Mouse (Mus musculus): ENCODE measurements around the gene Epx. TPM values are rescaled to one million over a fixed set of nuclear protein-coding genes. Genes with fewer than 3 reads are reported as not detected.

Epx gene
- polyA plus RNA-seq, 1 experiment from 2014 or later = 0.15 TPM

DNA sequence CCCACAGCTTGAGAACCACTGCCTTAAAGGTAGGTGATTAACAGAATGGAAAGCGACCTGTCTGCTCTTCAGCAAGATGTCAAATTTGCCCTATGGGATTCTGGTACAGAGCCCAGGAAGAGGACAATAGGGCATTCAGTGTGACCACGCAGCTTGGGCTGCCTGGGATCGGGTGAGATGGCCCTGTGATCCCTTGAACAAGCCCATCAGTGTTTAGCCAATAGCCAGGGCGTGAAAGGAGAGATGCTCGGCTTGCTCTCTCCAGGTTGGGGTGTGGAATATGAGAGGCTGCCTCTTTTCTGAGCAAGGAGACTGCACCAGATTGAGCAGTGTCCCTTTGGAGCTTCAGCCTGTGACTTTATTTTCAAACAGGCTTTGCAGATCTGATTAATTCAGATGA lies 53.8 kb downstream of the Epx start:
- Histone ChIP-seq H3K27me3 (peaks cover 6% of the 10 kb centered on the region; the same call in 1 of the 2 replicates), H3K9me3 (replicated peaks) (no peaks in the 10 kb centered on the region), H3K4me2 (replicated peaks) (no peak overlapping the region), H3K4me1 (peaks cover 11% of the 10 kb centered on the region), H3K36me3 (no peaks in the 10 kb centered on the region), H3K4me3 (no peak overlapping the region), H3K9ac (no peak overlapping the region), H3K27ac (no peak overlapping the region)
- ATAC-seq (ENCODE audit: low FRiP score) = no peak
- WGBS = 47% methylated on average over 5 of the region's 5 CpGs

DNA sequence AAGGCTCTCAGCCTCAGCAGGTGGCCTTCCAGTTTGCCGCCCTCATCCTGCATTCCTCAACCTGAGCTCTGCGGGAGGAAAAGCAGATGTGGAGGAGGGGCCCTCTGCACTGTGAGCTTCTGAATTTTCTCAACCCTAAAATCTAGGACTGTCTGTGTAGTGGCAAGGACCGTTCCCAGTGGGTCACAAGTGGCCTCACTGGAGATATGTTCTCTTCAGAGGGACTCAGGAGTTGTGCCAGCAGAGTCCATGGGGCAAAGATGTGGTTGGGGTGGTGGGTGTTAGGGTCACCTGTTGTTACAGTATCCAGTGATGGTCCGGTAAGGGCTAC lies 57.9 kb downstream of the Epx start:
- Histone ChIP-seq H3K4me2 (replicated peaks) (peak overlapping the region; percentile 66), H3K9ac (peak overlapping the region; percentile 60; the same call in 1 of the 2 replicates), H3K4me1 (peaks cover 16% of the 10 kb centered on the region), H3K27me3 (peaks cover 6% of the 10 kb centered on the region; the same call in 1 of the 2 replicates), H3K36me3 (no peaks in the 10 kb centered on the region), H3K4me3 (peak overlapping the region; percentile 37), H3K27ac (0 out of 2 replicates have a peak overlapping the region, but pooled peaks have one; percentile 18), H3K9me3 (replicated peaks) (no peaks in the 10 kb centered on the region)
- ATAC-seq (ENCODE audit: low FRiP score) = no peak; the same call in none of the 2 replicates
- WGBS = 34% methylated on average over 4 of the region's 4 CpGs

DNA sequence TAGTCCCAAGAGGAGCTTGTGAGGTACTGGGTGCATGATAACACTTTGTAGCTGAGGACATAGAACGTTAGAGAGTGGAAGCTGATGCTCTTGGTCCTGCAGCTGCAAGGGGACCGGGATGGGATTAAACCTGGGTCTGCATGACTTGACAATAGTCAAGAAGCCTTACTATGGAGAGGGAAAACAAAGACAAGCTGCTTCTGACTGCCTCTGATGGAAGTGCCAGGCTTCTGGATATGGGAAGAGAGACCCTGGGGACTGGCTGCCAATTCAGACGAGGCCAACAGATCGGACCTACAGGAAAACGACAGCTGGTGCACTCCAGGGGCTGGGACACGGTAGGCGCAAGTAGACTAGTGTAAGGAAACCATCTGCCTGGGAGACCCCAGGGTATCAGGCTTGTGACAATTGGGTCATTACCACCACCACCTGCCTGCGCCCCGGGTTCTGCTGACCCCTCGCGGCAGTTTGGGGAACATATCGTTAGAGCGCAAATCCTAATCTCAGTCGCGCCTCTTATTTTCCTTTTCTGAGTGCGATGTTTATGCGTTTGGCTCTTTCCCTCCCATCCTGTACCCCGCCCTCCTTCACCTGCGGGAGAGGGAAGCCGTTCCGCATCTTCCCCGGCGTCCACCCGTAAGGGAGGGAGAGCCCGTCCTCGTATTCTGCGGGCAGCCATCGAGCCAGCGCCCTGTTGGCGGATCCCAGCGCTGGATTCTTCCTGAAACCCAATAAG lies 58.5 kb downstream of the Epx start:
- peaks cover 16% of the 10 kb centered on the region for H3K4me1 ChIP-seq
- ATAC-seq (ENCODE audit: low FRiP score) = peak; percentile 94
- H3K9ac ChIP-seq = peak overlapping the region; percentile 60
- H3K4me2 ChIP-seq (replicated peaks) = peak overlapping the region; percentile 66
- peaks cover 6% of the 10 kb centered on the region; the same call in 1 of the 2 replicates for H3K27me3 ChIP-seq
- no peaks in the 10 kb centered on the region for H3K9me3 ChIP-seq (replicated peaks)
- H3K4me3 ChIP-seq = peak overlapping the region; percentile 37
- H3K36me3 ChIP-seq = no peaks in the 10 kb centered on the region
- 3% methylated on average over 31 of the region's 31 CpGs for WGBS
- peak overlapping the region; percentile 62 for H3K27ac ChIP-seq

DNA sequence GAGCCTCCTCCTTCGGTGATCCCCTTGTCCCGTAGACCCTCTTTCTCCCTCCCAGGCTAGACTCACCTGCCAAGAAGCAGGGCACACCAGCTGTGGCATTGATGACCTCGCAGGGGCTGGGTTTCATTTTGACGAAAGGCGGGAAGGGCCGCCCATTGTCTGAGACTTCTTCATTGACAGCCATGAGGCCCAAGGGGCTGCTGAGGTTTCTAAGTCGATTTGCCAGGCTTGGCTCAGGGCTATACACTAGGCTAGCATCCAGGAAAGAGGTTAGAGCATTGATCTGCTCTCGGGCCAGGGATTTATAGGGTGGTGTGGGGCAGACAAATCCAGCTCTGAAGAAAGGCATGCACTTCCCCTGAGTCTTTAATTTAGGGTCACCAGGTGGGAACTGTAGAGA lies 60.5 kb downstream of the Epx start:
- WGBS = 68% methylated on average over 8 of the region's 8 CpGs
- H3K9me3 ChIP-seq (replicated peaks) = no peaks in the 10 kb centered on the region
- H3K27ac ChIP-seq = no peak overlapping the region
- H3K4me3 ChIP-seq = no peak overlapping the region
- no peaks in the 10 kb centered on the region for H3K36me3 ChIP-seq
- H3K4me1 ChIP-seq = peaks cover 21% of the 10 kb centered on the region
- ATAC-seq (ENCODE audit: low FRiP score) = no peak
- no peak overlapping the region for H3K4me2 ChIP-seq (replicated peaks)
- H3K9ac ChIP-seq = no peak overlapping the region
- H3K27me3 ChIP-seq = peaks cover 6% of the 10 kb centered on the region; the same call in 1 of the 2 replicates

Other genes with a start within 250 kb of the Epx start
- 2.1 and 4.4 TPM in 2 replicates for gene Rnf43, start 212.8 kb downstream of the Epx start, polyA plus RNA-seq (2016; fragmentation: Nextera tagmentation; extraction: Ambion mirVana)
- 129 and 141 TPM in 2 replicates for gene Supt4a, start 138.0 kb downstream of the Epx start, polyA plus RNA-seq (2016; fragmentation: Nextera tagmentation; extraction: Ambion mirVana)
- 30.5 and 32.7 TPM in 2 replicates for gene Tspoap1, start 115.0 kb downstream of the Epx start, polyA plus RNA-seq (2016; fragmentation: Nextera tagmentation; extraction: Ambion mirVana)
- 1.7 and 2.3 TPM in 2 replicates for gene Mpo, start 82.0 kb downstream of the Epx start, polyA plus RNA-seq (2016; fragmentation: Nextera tagmentation; extraction: Ambion mirVana)
- 0.53 and 0.79 TPM in 2 replicates for gene Lpo, start 47.2 kb downstream of the Epx start, polyA plus RNA-seq (2016; fragmentation: Nextera tagmentation; extraction: Ambion mirVana)
- gene Mks1, start 22.3 kb downstream of the Epx start, polyA plus RNA-seq (2016; fragmentation: Nextera tagmentation; extraction: Ambion mirVana) = 15.9 and 19.5 TPM in 2 replicates
- gene Olfr462, start 16.7 kb upstream of the Epx start, polyA plus RNA-seq (2016; fragmentation: Nextera tagmentation; extraction: Ambion mirVana) = not detected in 2 replicates
- gene Olfr463, start 21.9 kb upstream of the Epx start, polyA plus RNA-seq (2016; fragmentation: Nextera tagmentation; extraction: Ambion mirVana) = not detected in 2 replicates
- gene Olfr464, start 45.4 kb upstream of the Epx start, polyA plus RNA-seq (2016; fragmentation: Nextera tagmentation; extraction: Ambion mirVana) = not detected in 2 replicates
- 39.9 and 44.8 TPM in 2 replicates for gene Dynll2, start 112.0 kb upstream of the Epx start, polyA plus RNA-seq (2016; fragmentation: Nextera tagmentation; extraction: Ambion mirVana)
- 468 and 477 TPM in 2 replicates for gene Srsf1, start 171.8 kb upstream of the Epx start, polyA plus RNA-seq (2016; fragmentation: Nextera tagmentation; extraction: Ambion mirVana)
- 75.1 and 79.0 TPM in 2 replicates for gene Vezf1, start 192.7 kb upstream of the Epx start, polyA plus RNA-seq (2016; fragmentation: Nextera tagmentation; extraction: Ambion mirVana)
- 53.2 and 53.3 TPM in 2 replicates for gene Cuedc1, start 222.5 kb upstream of the Epx start, polyA plus RNA-seq (2016; fragmentation: Nextera tagmentation; extraction: Ambion mirVana)